9 mouse cellular contexts compared by ENCODE assay signal in genomic region chr14:43987404-43987803, GRCm38 (mm10). TPM values are rescaled to one million over a fixed set of nuclear protein-coding genes. Genes with fewer than 3 reads are reported as not detected.
DNase-seq lines count a peak whose midpoint lies in the region; ATAC-seq lines count a peak whose summit lies in the region.
"Not testable (repeated sequence)": the region's sequence is repeated elsewhere in the genome, so short reads cannot be mapped to it uniquely, and the experiment has no call there.
"Had no signal": no experiment of that assay in that cellular context is flagged by ENCODE, and none has a peak within 500 bp of the region (broad histone marks: within the 10 kb centered on the region; RNA-seq: fewer than 3 reads in every experiment).

No protein-coding gene starts in this region.

- not testable (repeated sequence) for H3K27me3 ChIP-seq in intestine, embryonic 15.5 days (replicated peaks)

- WGBS in intestine, embryonic 15.5 days, result 24% methylated on average over 5 of the region's 5 CpGs

- H3K4me1 ChIP-seq in intestine, embryonic 15.5 days (replicated peaks), result not testable (repeated sequence)

- ATAC-seq in intestine, embryonic 15.5 days, result 0 out of 2 replicates have a peak, but pooled peaks have one; percentile 67
- peak; percentile 91 for ATAC-seq in megakaryocyte-erythroid progenitor cell, adult 5-6 weeks (replicated peaks; ENCODE audit: low FRiP score, low TSS enrichment, poor library complexity, severe bottlenecking)

- not testable (repeated sequence) for H3K9ac ChIP-seq in intestine, embryonic 15.5 days

- not testable (repeated sequence) for H3K4me3 ChIP-seq in intestine, embryonic 15.5 days (replicated peaks)

- H3K4me2 ChIP-seq in intestine, embryonic 15.5 days (replicated peaks), result not testable (repeated sequence)

- not testable (repeated sequence) for H3K9me3 ChIP-seq in intestine, embryonic 15.5 days

- not testable (repeated sequence) for H3K27ac ChIP-seq in intestine, embryonic 15.5 days

- peak; percentile 58 to 70 for DNase-seq in adrenal gland, adult 18-20 months (ENCODE audit: low spot score in 2 of 2)
- DNase-seq in embryo, embryonic 10 days (ENCODE audit: low spot score), result peak; percentile 75
- DNase-seq in gastrocnemius, postnatal 25 days, result peak; percentile 25
- DNase-seq in left cerebral cortex, adult 9 months (ENCODE audit: low spot score in 2 of 2), result peak; percentile 7 to 82
- DNase-seq in right cerebral cortex, postnatal 14 days, result peak; percentile 80
- peak; percentile 62 for DNase-seq in urinary bladder, postnatal 25 days (ENCODE audit: low spot score)

- not testable (repeated sequence) for H3K36me3 ChIP-seq in intestine, embryonic 15.5 days

RNA-seq across cellular contexts. Expression of gene Ang6, which starts 14.7 kb away (rescaled TPM):
- not detected for total RNA-seq in adrenal gland, adult 18-20 months (2021)
- not detected for total RNA-seq in gastrocnemius, postnatal 25 days (2021)
- polyA plus RNA-seq in intestine, embryonic 15.5 days (2015; fragmentation: Nextera tagmentation; extraction: Ambion mirVana), result not detected in 2 replicates
- total RNA-seq in megakaryocyte-erythroid progenitor cell, adult 5-6 weeks (2014; fragmentation: Nextera tagmentation), result not detected in 2 replicates
- total RNA-seq in megakaryocyte-erythroid progenitor cell, adult 5-6 weeks (2017), result not detected in 2 replicates
- polyA plus RNA-seq: heart, embryonic 12.5 days had no signal

RNA-seq across cellular contexts. Expression of gene Ang5, which starts 30.5 kb away (rescaled TPM):
- total RNA-seq in adrenal gland, adult 18-20 months (2021), result not detected
- not detected for total RNA-seq in gastrocnemius, postnatal 25 days (2021)
- not detected in 2 replicates for polyA plus RNA-seq in intestine, embryonic 15.5 days (2015; fragmentation: Nextera tagmentation; extraction: Ambion mirVana)
- total RNA-seq in megakaryocyte-erythroid progenitor cell, adult 5-6 weeks (2014; fragmentation: Nextera tagmentation), result not detected in 2 replicates
- not detected in 2 replicates for total RNA-seq in megakaryocyte-erythroid progenitor cell, adult 5-6 weeks (2017)
- polyA plus RNA-seq: heart, embryonic 12.5 days had no signal

Comparison
In these comparisons a context has a peak if more than half of its experiments do, and no peak if none do; other contexts are left out.
1. DNase-seq: peak in every context shown above with its lines; median percentile 80 in right cerebral cortex, postnatal 14 days; 75 in embryo, embryonic 10 days; 64 in adrenal gland, adult 18-20 months; 62 in urinary bladder, postnatal 25 days; 44 in left cerebral cortex, adult 9 months; 25 in gastrocnemius, postnatal 25 days.